Mouse (Mus musculus): ENCODE measurements around the gene Mthfd1. TPM values are rescaled to one million over a fixed set of nuclear protein-coding genes. Genes with fewer than 3 reads are reported as not detected.

The Mthfd1 gene
- 28.0 and 32.4 TPM in 2 replicates for polyA plus RNA-seq (2021; fragmentation: Nextera tagmentation)
- long read RNA-seq, experiment 1, transcript Mthfd1-201 (28 exons, 3,241 nt): major isoform, 49 of 79 reads
- long read RNA-seq, experiment 1, partial matches to known transcripts: 24 of 79 reads
- long read RNA-seq, experiment 1, other reads (novel, unspliced or antisense): 4 of 79 reads
- long read RNA-seq, experiment 2, transcript Mthfd1-203 (2 exons, 642 nt): minor isoform, 7 of 361 reads
- long read RNA-seq, experiment 2, transcript Mthfd1-201 (28 exons, 3,241 nt): major isoform, 304 of 361 reads
- long read RNA-seq, experiment 2, transcript Mthfd1-206 (27 exons, 3,040 nt): minor isoform, 11 of 361 reads
- long read RNA-seq, experiment 2, partial matches to known transcripts: 18 of 361 reads
- long read RNA-seq, experiment 2, other reads (novel, unspliced or antisense): 21 of 361 reads

DNA sequence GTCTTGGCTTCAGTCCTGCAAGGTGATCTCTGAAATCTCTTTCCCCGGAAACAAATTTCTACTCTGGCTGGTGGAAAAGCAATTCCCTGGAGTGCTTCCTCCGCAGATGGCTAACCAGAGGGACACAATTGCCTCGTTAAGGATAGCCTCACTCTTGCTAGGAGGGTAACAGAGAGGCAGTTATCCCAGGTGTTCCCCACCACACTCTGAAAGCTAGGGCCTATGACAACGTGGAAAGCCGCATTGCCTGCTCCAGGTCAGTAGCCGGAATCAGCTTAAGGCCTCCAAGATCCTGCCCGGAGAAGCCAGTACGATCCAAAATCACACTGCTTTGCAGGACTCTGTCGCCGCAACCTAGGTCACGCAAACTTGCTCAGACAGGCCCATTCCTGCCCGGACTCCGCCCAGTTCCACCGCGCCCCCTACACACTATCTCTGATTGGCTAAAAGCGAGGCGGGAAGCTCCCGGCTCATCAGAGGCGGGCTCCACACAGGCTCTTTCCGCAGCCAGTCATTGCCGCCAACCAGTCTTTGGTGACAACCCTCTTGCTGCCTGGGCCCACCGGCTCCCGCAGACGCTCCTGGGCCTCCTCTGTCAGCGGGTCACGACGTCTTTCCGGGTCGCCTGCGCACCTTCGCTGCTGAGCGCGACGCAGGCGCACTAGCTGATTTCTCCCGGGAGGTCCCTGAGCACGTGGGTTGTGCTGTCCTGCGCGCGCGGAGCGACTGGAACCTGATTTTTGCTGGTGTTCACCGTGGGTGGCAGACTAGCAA, at the start of gene Mthfd1:
Mthfd1 (plus strand) TSS at position 574 of the 774 bp plus-strand sequence.

GRCm38 (mm10) chr12:76246646-76247045, 8.5 kb upstream of the Mthfd1 start, which contains the start of gene Tex21:
Gene Tex21 (minus strand): TSS chr12:76246746.

GRCm38 (mm10) chr12:76324679-76325431, 69.8 kb downstream of the Mthfd1 start, which contains the start of gene Akap5:
Gene Akap5 (plus strand): TSS chr12:76324891.

Other genes with a start within 250 kb of the Mthfd1 start
- gene Esr2, start 78.0 kb upstream of the Mthfd1 start, polyA plus RNA-seq (2021; fragmentation: Nextera tagmentation): 0.08 and 0.18 TPM in 2 replicates
- not detected in 2 replicates for gene Tex21, start 8.6 kb upstream of the Mthfd1 start, polyA plus RNA-seq (2021; fragmentation: Nextera tagmentation)
- 14.5 and 20.9 TPM in 2 replicates for gene Akap5, start 69.6 kb downstream of the Mthfd1 start, polyA plus RNA-seq (2021; fragmentation: Nextera tagmentation)
- 10.0 and 11.4 TPM in 2 replicates for gene Zbtb25, start 114.3 kb downstream of the Mthfd1 start, polyA plus RNA-seq (2021; fragmentation: Nextera tagmentation)
- 2.1 and 2.3 TPM in 2 replicates for gene Zbtb1, start 115.0 kb downstream of the Mthfd1 start, polyA plus RNA-seq (2021; fragmentation: Nextera tagmentation)
- 117 and 119 TPM in 2 replicates for gene Hspa2, start 148.9 kb downstream of the Mthfd1 start, polyA plus RNA-seq (2021; fragmentation: Nextera tagmentation)
- 3.1 and 5.1 TPM in 2 replicates for gene Ppp1r36, start 162.2 kb downstream of the Mthfd1 start, polyA plus RNA-seq (2021; fragmentation: Nextera tagmentation)

All from layer of hippocampus, adult 6 months (tissue).